Mouse (Mus musculus): ENCODE results near the gene Prpf3. TPM values are rescaled to one million over a fixed set of nuclear protein-coding genes. Genes with fewer than 3 reads are reported as not detected.
A peak's percentile ranks its signal among the peaks of the same experiment; 100 is the strongest.
"Not testable (repeated sequence)": the region's sequence is repeated elsewhere in the genome, so short reads cannot be mapped to it uniquely, and the experiment has no call there.

Gene Prpf3
- 49.7 and 52.3 TPM in 2 replicates for polyA plus RNA-seq (2015; fragmentation: Nextera tagmentation; extraction: Ambion mirVana)

DNA sequence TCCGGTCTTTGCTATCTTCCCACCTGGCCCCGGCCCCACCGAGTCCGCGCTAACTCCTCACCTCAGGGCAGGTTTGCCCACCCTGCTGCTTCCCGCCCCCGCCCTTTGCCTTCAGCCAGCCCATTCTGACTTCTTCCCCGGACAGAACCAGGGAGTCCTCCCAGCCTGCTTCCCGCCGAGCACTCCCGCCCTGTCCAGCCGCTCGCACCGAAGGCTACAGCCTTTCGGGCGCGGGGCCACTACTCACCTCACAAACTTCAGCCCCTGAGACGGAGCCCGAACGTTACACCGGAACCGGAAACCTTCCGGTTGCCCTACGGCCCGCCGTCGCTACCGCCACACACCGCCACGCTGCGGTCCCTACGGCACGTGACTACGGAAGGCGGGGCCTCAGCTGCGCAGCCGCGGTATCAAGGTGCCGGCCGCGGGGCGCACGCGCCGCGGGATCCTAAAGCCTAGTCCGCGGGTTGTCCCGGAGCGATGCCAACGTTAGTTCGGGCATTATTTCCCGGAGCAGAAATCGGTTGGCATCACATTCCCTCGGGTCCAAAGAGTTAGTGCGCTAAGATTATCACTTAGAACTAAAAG is at the start of gene Prpf3:
Gene Prpf3, minus strand, starts transcription at position 384 of the 588 bp plus-strand sequence.
- peak within 1 kb of the TSS; percentile 88 for H3K27ac ChIP-seq
- H3K4me2 ChIP-seq: peak within 1 kb of the TSS; percentile 64
- H3K9ac ChIP-seq: peak within 1 kb of the TSS; percentile 79
- H3K4me3 ChIP-seq (replicated peaks): peak within 1 kb of the TSS; percentile 86
- WGBS: under 1% methylated on average over 56 of the region's 56 CpGs
- H3K9me3 ChIP-seq (replicated peaks): no peaks in the 10 kb centered on the region
- no peaks in the 10 kb centered on the region for H3K27me3 ChIP-seq
- peaks cover 33% of the 10 kb centered on the region for H3K36me3 ChIP-seq
- ATAC-seq (replicated peaks; ENCODE audit: low FRiP score): peak; percentile 99
- H3K4me1 ChIP-seq: peaks cover 14% of the 10 kb centered on the region

DNA sequence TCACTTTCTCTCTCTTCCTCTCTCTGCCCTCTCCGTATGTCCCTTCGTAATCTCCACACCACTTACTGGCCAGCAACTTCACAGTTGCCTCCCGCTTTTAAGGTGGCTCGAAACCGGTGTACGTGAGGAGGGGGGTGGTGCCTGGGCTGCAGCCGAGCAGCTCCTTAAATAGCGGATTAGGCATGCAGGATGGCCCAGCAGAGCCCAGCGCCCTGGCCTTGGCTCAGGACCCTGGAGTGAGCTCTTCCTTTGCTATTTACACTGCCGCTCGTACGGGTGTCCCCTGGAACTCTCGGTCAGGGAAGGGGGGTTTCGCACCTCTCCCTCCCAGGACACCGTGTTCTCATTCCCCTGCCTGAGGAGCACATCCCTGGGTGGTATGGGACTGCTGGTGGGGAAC is 48.9 kb upstream of the Prpf3 start, which contains the start of gene Car14:
Gene Car14, minus strand, starts transcription at position 124 of the 400 bp plus-strand sequence.
- under 1% methylated on average over 15 of the region's 15 CpGs for WGBS
- ATAC-seq (replicated peaks; ENCODE audit: low FRiP score): peak; percentile 33; the same call in 1 of the 2 replicates

DNA sequence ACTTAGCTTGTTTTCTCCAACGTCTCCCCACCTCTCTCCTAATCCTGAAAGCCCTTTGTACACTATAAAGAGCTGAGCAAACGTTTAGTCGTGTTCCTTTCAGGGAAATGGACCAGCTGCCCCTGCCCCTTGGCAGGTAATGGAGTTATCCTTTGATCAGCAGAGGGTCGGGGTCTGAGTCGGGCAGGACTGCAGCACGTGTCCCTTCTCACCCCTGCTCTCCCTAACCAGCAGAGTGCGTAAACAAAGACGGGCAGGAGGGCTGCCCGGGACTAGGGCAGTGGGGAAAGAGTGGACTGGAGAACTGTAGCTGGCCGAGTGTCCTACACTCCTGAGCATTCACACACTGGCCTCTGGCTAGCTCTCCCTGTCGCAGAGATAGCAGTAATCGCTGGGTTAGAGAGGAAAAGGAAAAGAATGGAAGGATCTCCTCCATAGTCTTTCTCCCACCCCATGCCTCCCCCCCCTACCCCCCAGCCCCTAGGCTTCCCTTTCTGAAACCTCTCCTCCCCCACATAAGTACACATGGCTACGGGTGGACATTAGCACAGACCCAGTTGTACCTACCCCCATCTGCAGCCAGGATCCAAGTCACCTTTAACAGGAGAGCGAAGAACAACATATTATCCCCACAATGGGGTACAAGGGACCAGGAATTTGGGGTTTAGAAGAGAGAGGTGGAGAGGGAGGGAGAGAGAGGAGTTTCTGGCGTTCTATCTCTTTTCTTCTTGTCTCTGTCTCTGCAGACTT is 48.2 kb upstream of the Prpf3 start:
- peak; percentile 47 for ATAC-seq (replicated peaks; ENCODE audit: low FRiP score)
- WGBS: 3% methylated on average over 14 of the region's 15 CpGs

More for the DNA sequence above, 48.9 kb upstream of the Prpf3 start, which contains the start of gene Car14:
- Histone ChIP-seq H3K9ac (peak within 1 kb of the TSS; percentile 36), H3K27me3 (peaks cover 12% of the 10 kb centered on the region), H3K4me3 (replicated peaks) (peak within 1 kb of the TSS; percentile 38), H3K36me3 (no peaks in the 10 kb centered on the region), H3K27ac (peak within 1 kb of the TSS; percentile 64), H3K4me2 (peak within 1 kb of the TSS; percentile 76), H3K9me3 (replicated peaks) (no peaks in the 10 kb centered on the region), H3K4me1 (peaks cover 68% of the 10 kb centered on the region)

DNA sequence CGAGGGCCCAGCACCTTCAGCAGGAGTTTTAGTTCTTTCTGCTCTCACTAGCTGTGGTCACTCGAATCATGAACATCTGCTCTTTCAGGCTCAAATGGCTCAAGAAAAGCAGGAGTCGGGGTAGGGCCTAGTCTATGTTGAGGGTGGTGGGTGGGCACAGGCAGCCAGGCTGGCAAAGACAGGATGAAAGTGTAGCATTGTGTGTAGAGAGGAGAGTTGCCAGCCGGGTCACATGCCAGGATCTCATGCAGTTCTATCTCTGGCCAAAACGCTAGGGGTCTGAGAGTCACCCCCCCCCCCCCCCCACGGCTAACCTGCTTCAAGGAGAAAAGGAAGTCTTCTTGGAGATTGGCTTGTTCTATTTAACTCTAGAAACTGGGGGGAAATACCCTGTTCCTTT is 47.0 kb upstream of the Prpf3 start:
- ATAC-seq (replicated peaks; ENCODE audit: low FRiP score): no peak
- Histone ChIP-seq H3K27ac (peak overlapping the region; percentile 72), H3K27me3 (peaks cover 12% of the 10 kb centered on the region), H3K9me3 (replicated peaks) (no peaks in the 10 kb centered on the region), H3K4me2 (peak overlapping the region; percentile 76), H3K9ac (no peak overlapping the region), H3K4me1 (peaks cover 77% of the 10 kb centered on the region), H3K4me3 (replicated peaks) (no peak overlapping the region), H3K36me3 (peaks cover 9% of the 10 kb centered on the region; the same call in 1 of the 2 replicates)
- 21% methylated on average over 6 of the region's 6 CpGs for WGBS

More for the DNA sequence above, 48.2 kb upstream of the Prpf3 start:
- Histone ChIP-seq H3K4me2 (peak overlapping the region; percentile 76), H3K27me3 (peaks cover 12% of the 10 kb centered on the region), H3K4me1 (peaks cover 75% of the 10 kb centered on the region), H3K9me3 (replicated peaks) (no peaks in the 10 kb centered on the region), H3K9ac (peak overlapping the region; percentile 36; the same call in 1 of the 2 replicates), H3K4me3 (replicated peaks) (peak overlapping the region; percentile 38), H3K27ac (peak overlapping the region; percentile 64; the same call in 1 of the 2 replicates), H3K36me3 (no peaks in the 10 kb centered on the region)

DNA sequence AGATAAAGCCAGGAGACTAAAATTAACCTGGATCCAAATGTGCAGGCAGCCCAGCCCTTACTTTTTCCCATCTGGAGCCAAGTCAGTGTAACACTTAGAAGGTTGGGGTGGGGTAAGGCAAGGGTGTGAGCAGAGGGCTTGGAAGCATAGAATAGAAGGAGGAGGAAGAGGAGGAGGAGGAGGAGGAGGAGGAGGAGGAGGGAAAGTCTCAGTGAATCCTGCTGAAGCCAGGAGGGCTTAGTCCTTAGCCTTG is 46.6 kb upstream of the Prpf3 start:
- peaks cover 12% of the 10 kb centered on the region; the same call in 1 of the 2 replicates for H3K27me3 ChIP-seq
- peaks cover 76% of the 10 kb centered on the region for H3K4me1 ChIP-seq
- peak overlapping the region; percentile 72 for H3K27ac ChIP-seq
- no peaks in the 10 kb centered on the region for H3K9me3 ChIP-seq (replicated peaks)
- H3K4me3 ChIP-seq (replicated peaks): no peak overlapping the region
- H3K36me3 ChIP-seq: peaks cover 12% of the 10 kb centered on the region; the same call in 1 of the 2 replicates
- ATAC-seq (replicated peaks; ENCODE audit: low FRiP score): no peak
- peak overlapping the region; percentile 76 for H3K4me2 ChIP-seq
- H3K9ac ChIP-seq: no peak overlapping the region

DNA sequence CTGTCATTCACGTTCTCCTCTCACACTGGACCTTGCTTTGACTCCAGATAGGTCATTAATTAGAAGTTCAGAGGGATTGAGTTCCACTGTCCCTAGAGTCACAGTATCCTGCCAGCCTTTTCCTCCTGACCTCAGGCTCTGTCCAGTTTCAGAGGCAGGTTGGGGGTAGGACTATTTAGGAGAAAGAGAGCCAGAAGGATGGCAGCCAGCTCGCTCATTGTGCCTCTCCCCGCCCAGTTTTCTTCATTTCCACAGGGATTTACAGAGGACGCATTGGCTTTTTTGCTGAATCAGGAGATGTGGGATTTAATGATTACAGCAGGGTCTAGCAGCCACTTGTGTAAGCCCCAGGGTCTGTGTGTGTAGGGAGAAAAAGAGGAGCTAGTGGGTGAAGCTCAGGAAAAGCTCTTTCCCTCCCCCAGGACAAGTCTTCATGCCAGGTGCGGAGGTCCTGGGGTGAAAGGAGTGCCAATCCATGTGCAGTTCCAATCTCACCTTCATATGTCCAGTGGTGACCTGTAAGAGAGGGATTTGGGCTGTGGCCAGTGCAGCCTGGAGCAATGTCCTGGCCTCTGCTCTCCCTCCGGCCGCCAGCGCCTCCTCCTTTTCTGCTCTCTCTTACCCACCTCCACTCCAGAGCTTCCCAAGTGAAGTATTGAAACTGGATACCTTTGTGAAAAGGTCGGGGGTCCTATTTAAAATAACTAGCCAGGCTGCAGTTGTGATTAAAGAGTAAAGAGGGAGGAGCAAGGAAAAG is 46.1 kb upstream of the Prpf3 start:
- H3K4me1 ChIP-seq: peaks cover 71% of the 10 kb centered on the region
- H3K4me3 ChIP-seq (replicated peaks): no peak overlapping the region
- peak overlapping the region; percentile 65 for H3K27ac ChIP-seq
- no peak overlapping the region; the same call in 1 of the 2 replicates for H3K9ac ChIP-seq
- H3K4me2 ChIP-seq: peak overlapping the region; percentile 76
- no peak for ATAC-seq (replicated peaks; ENCODE audit: low FRiP score)
- H3K36me3 ChIP-seq: peaks cover 12% of the 10 kb centered on the region; the same call in 1 of the 2 replicates
- H3K27me3 ChIP-seq: peaks cover 12% of the 10 kb centered on the region; the same call in 1 of the 2 replicates
- WGBS: 35% methylated on average over 9 of the region's 9 CpGs
- H3K9me3 ChIP-seq (replicated peaks): no peaks in the 10 kb centered on the region

DNA sequence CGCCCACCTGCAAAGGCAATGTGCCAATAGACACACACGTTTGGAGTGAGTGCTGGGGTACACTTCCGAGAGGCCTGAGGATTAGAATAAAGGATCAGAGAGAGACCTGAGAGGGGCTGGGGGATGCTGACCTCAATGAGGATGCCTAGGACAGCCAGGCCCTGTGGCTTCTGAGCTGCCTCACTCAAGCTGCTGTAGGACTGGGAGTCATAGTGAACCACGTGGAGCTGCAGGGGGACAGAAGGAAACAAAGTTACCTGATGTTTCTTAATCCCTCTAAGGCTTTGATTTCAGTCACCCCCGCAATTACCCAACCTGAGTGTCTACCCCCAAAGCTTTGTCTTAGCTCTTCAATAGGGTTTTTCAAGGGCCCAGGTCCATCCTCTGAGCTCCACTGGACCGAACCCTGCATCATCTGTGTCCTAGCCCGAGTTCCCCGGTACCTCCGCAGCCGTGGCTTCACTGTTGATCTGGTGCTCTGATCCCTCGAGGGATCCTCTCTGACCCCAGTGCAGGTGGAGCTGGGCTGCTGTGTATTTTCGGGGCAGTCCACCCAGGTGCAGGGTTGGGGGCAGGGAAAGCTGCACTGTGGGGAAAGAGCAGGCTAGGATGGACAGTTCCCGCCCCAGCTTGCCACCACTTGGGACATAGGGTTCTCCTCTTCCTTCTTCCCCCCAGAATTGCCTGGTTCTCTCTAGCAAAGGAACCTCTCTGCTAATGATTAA is 44.3 kb upstream of the Prpf3 start:
- Histone ChIP-seq H3K27ac (0 out of 2 replicates have a peak overlapping the region, but pooled peaks have one; percentile 6), H3K27me3 (peaks cover 8% of the 10 kb centered on the region; the same call in 1 of the 2 replicates), H3K9me3 (replicated peaks) (no peaks in the 10 kb centered on the region), H3K4me3 (replicated peaks) (no peak overlapping the region), H3K4me2 (no peak overlapping the region), H3K4me1 (peaks cover 58% of the 10 kb centered on the region), H3K9ac (no peak overlapping the region), H3K36me3 (peaks cover 18% of the 10 kb centered on the region)
- 74% methylated on average over 13 of the region's 13 CpGs for WGBS
- ATAC-seq (replicated peaks; ENCODE audit: low FRiP score): no peak

DNA sequence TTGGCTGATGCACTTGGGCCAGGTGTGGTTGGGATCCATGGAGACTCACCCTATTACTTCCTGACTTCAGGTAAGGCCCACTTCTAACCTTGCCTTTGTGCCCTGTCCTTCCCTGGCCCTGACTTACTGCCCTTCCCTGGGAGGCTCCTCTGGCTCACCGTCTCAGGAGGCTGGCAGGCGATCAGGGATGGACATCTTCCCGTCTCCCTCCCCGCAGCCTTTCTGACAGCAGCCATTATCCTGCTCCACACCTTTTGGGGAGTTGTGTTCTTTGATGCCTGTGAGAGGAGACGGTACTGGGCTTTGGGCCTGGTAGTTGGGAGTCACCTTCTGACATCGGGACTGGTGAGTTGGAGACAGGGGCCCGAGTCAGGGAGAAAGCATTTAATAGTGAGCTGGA is 39.8 kb upstream of the Prpf3 start:
- ATAC-seq (replicated peaks; ENCODE audit: low FRiP score); H3K9me3 ChIP-seq (replicated peaks); H3K27ac ChIP-seq; H3K27me3 ChIP-seq; H3K9ac ChIP-seq: not testable (repeated sequence)
- Histone ChIP-seq H3K4me2 (peak overlapping the region; percentile 72; the same call in 1 of the 2 replicates), H3K4me3 (replicated peaks) (0 out of 2 replicates have a peak overlapping the region, but pooled peaks have one; percentile 73), H3K4me1 (peaks cover 52% of the 10 kb centered on the region), H3K36me3 (peaks cover 18% of the 10 kb centered on the region)
- WGBS: 81% methylated on average over 7 of the region's 7 CpGs

DNA sequence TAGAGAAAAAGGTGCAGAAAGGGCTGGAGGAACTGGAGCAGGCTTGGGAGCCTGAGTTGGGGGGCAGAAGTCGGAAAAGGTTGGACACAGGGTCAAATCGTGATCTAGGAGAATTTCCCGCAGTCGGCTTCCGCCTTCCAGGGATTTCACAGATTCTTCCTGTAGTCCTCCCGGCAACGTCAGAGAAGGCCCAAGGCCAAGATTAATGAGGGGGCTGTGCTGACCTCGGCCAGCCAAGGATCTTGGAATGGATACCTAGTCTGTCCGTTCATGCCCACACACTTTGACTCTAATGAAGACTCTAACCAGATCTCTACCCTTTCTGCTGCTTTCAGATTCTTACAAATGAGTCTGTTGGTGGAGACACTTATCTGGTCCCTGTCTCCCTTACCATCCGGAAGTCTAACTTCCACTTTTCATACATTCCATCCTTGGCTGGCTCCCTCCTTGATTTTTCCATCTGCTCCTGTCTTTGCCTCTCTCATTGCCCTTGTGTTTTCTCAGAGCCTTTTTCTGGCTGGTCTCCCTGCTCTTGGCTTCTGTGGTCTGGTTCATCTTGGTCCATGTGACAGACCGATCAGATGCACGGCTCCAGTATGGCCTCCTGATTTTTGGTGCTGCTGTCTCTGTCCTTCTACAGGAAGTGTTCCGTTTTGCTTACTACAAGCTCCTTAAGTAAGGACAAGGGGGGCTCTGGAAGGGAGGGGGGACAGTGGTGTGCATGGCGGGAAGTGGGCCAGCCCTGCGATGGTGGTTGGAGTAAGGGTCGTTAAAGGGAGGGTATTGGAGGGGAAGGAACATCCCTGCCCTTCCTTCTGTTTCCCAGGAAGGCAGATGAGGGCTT is 38.9 kb upstream of the Prpf3 start:
- peak; percentile 23; the same call in 1 of the 2 replicates for ATAC-seq (replicated peaks; ENCODE audit: low FRiP score)
- Histone ChIP-seq H3K9ac (peak overlapping the region; percentile 69), H3K27ac (peak overlapping the region; percentile 93), H3K9me3 (replicated peaks) (no peaks in the 10 kb centered on the region), H3K4me3 (replicated peaks) (peak overlapping the region; percentile 73), H3K4me2 (peak overlapping the region; percentile 72), H3K36me3 (peaks cover 18% of the 10 kb centered on the region), H3K4me1 (peaks cover 48% of the 10 kb centered on the region), H3K27me3 (no peaks in the 10 kb centered on the region)
- WGBS: 4% methylated on average over 16 of the region's 16 CpGs

DNA sequence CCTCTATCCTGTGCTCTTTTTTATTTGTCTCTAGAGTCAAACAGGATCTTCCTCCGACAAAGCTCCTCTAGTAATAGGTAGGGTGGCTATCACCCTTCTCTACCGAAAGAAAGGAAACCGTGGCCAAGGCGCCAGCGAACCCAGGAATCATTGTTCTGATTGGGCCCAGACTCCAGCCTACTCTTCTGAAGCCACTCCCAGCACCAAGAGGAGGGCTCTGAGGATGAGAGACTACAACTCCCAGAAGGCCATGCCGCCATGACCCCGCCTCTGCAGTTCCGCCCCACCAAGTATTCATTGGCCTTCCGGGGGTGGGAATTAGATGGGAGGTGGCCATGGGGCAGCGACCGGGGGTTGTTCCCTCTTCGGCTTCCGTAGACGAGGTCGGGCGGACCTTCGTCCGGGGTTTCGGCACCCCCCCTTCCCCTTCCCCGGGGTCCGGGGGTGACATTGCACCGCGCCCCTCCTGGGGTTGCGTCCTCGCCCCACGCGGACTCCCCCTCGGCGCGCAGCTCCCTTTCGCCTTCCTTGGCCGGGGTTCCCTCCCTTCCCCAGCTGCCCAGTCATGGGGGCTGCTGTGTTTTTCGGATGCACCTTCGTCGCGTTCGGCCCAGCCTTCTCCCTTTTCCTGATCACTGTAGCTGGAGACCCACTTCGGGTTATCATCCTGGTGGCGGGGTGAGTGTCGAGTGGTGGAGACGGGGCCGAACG is 38.1 kb upstream of the Prpf3 start, which contains the start of gene Aph1a:
Gene Aph1a, plus strand, starts transcription at position 364 of the 711 bp plus-strand sequence.
- H3K27me3 ChIP-seq; H3K9me3 ChIP-seq (replicated peaks): not testable (repeated sequence)
- Histone ChIP-seq H3K4me2 (peak within 1 kb of the TSS; percentile 72), H3K36me3 (peaks cover 18% of the 10 kb centered on the region), H3K4me3 (replicated peaks) (peak within 1 kb of the TSS; percentile 73), H3K9ac (peak within 1 kb of the TSS; percentile 69), H3K27ac (peak within 1 kb of the TSS; percentile 93), H3K4me1 (peaks cover 40% of the 10 kb centered on the region)
- WGBS: under 1% methylated on average over 31 of the region's 43 CpGs
- ATAC-seq (replicated peaks; ENCODE audit: low FRiP score): peak; percentile 96
